Mouse (Mus musculus) heart, embryonic 16.5 days (tissue): ENCODE measurements around the gene Otub1. TPM values are rescaled to one million over a fixed set of nuclear protein-coding genes. Genes with fewer than 3 reads are reported as not detected.

Experiments
- ATAC-seq: fragments of 200-750 bp; cut with Nextera tagmentation; replicated peaks from 2 replicates; pipeline ENCODE4 v1.8.0; 2017; ENCODE audit warnings: moderate number of reproducible peaks; ENCODE audit not compliant: insufficient read depth, low FRiP score; ENCODE audit errors: extremely low read depth
- H3K27ac ChIP-seq: fragments of 300-500 bp; sonication (generic); 2 replicates; pipeline ENCODE4 v1.5.1; 2014; ENCODE audit warnings: mild to moderate bottlenecking, low read length, control low read depth, moderate library complexity
- H3K27me3 ChIP-seq: fragments of 300-500 bp; sonication (generic); 2 replicates; pipeline ENCODE4 v1.6.1; 2014; ENCODE audit warnings: low read length, mixed read lengths; ENCODE audit not compliant: control insufficient read depth, insufficient read depth
- H3K36me3 ChIP-seq: fragments of 300-500 bp; sonication (generic); 2 replicates; pipeline ENCODE4 v1.6.1; 2014; ENCODE audit not compliant: control insufficient read depth, insufficient read depth
- H3K4me1 ChIP-seq: fragments of 300-500 bp; sonication (generic); 2 replicates; pipeline ENCODE4 v1.6.1; 2014; ENCODE audit warnings: low read length, mixed read lengths; ENCODE audit not compliant: control insufficient read depth, insufficient read depth
- H3K4me2 ChIP-seq: fragments of 300-500 bp; sonication (generic); 2 replicates; pipeline ENCODE4 v1.6.1; 2014; ENCODE audit warnings: low read depth, mild to moderate bottlenecking, control low read depth, low read length
- H3K4me3 ChIP-seq: fragments of 300-500 bp; sonication (generic); 2 replicates; pipeline ENCODE4 v1.5.1; 2014; ENCODE audit warnings: mild to moderate bottlenecking, control low read depth, low read length
- H3K9ac ChIP-seq: fragments of 300-500 bp; sonication (generic); 2 replicates; pipeline ENCODE4 v1.6.1; 2014; ENCODE audit warnings: low read length, control low read depth
- H3K9me3 ChIP-seq: fragments of 300-500 bp; sonication (generic); replicated peaks from 2 replicates; pipeline ENCODE4 v1.6.1; 2016; ENCODE audit warnings: low read length; ENCODE audit not compliant: control insufficient read depth
- WGBS: fragments of 180-500 bp; shearing (Covaris S2); extraction: QIAGEN DNeasy Blood & Tissue Kit; methylation state at CpG from one replicate; pipeline ENCODE4 v1.1.7; 2014; 5-methylcytosine and 5-hydroxymethylcytosine counted together
- polyA plus RNA-seq: library from polyadenylated mRNA; unstranded; fragments of >200 nt; fragmentation: Nextera tagmentation; extraction: Ambion mirVana; gene quantifications from 2 replicates; pipeline ENCODE4 v1.2.1, GENCODE M21; 2015

Otub1 gene
- polyA plus RNA-seq, 1 experiment from 2014 or later: 140 TPM

- Histone ChIP-seq H3K27ac (no peak overlapping the region), H3K27me3 (peaks cover 17% of the 10 kb centered on the region), H3K9me3 (no peaks in the 10 kb centered on the region), H3K4me3 (no peak overlapping the region), H3K4me2 (no peak overlapping the region), H3K9ac (no peak overlapping the region), H3K4me1 (peaks cover 22% of the 10 kb centered on the region), H3K36me3 (no peaks in the 10 kb centered on the region)
- ATAC-seq: no peak
- WGBS: 15% methylated on average over 8 of the region's 8 CpGs
Observed at GRCm38 (mm10) chr19:7171447-7171846, 34.7 kb downstream of the Otub1 start.

GRCm38 (mm10) chr19:7170916-7171315 is 35.2 kb downstream of the Otub1 start:
- 77% methylated on average over 6 of the region's 6 CpGs for WGBS
- no peak overlapping the region for H3K4me3 ChIP-seq
- no peaks in the 10 kb centered on the region for H3K9me3 ChIP-seq
- no peak overlapping the region for H3K9ac ChIP-seq
- no peak for ATAC-seq
- H3K4me2 ChIP-seq: no peak overlapping the region
- peaks cover 21% of the 10 kb centered on the region for H3K27me3 ChIP-seq
- H3K27ac ChIP-seq: no peak overlapping the region
- H3K36me3 ChIP-seq: no peaks in the 10 kb centered on the region
- peaks cover 21% of the 10 kb centered on the region for H3K4me1 ChIP-seq

GRCm38 (mm10) chr19:7168423-7168822 is 37.7 kb downstream of the Otub1 start:
- Histone ChIP-seq H3K4me1 (peaks cover 28% of the 10 kb centered on the region), H3K4me2 (no peak overlapping the region), H3K27me3 (peaks cover 31% of the 10 kb centered on the region), H3K9me3 (no peaks in the 10 kb centered on the region), H3K27ac (no peak overlapping the region), H3K9ac (no peak overlapping the region), H3K4me3 (no peak overlapping the region), H3K36me3 (no peaks in the 10 kb centered on the region)
- whole genome bisulfite sequencing: 46% methylated on average over 2 of the region's 2 CpGs
- no peak for ATAC-seq

GRCm38 (mm10) chr19:7166767-7167166 is 39.3 kb downstream of the Otub1 start:
- no peak for ATAC-seq
- Histone ChIP-seq H3K4me3 (no peak overlapping the region), H3K9me3 (no peaks in the 10 kb centered on the region), H3K27me3 (peaks cover 31% of the 10 kb centered on the region), H3K4me2 (no peak overlapping the region), H3K4me1 (peaks cover 19% of the 10 kb centered on the region), H3K9ac (no peak overlapping the region), H3K36me3 (no peaks in the 10 kb centered on the region), H3K27ac (no peak overlapping the region)
- 26% methylated on average over 6 of the region's 6 CpGs for WGBS

GRCm38 (mm10) chr19:7166200-7166711 is 39.9 kb downstream of the Otub1 start:
- 3% methylated on average over 13 of the region's 15 CpGs for WGBS

GRCm38 (mm10) chr19:7165509-7166199 is 40.5 kb downstream of the Otub1 start:
- Histone ChIP-seq H3K36me3 (no peaks in the 10 kb centered on the region), H3K4me3 (peak overlapping the region; percentile 71), H3K9me3 (no peaks in the 10 kb centered on the region), H3K9ac (peak overlapping the region; percentile 74), H3K4me1 (peaks cover 13% of the 10 kb centered on the region), H3K27me3 (peaks cover 31% of the 10 kb centered on the region), H3K4me2 (peak overlapping the region; percentile 100), H3K27ac (no peak overlapping the region)
- peak; percentile 9; the same call in 1 of the 2 replicates for ATAC-seq
- WGBS: 2% methylated on average over 64 of the region's 105 CpGs

More at GRCm38 (mm10) chr19:7166200-7166711, 39.9 kb downstream of the Otub1 start:
- Histone ChIP-seq H3K27me3 (peaks cover 31% of the 10 kb centered on the region), H3K36me3 (no peaks in the 10 kb centered on the region), H3K4me2 (peak overlapping the region; percentile 100), H3K27ac (no peak overlapping the region), H3K9ac (peak overlapping the region; percentile 74), H3K4me3 (peak overlapping the region; percentile 71), H3K9me3 (no peaks in the 10 kb centered on the region), H3K4me1 (peaks cover 15% of the 10 kb centered on the region)
- no peak for ATAC-seq

GRCm38 (mm10) chr19:7164820-7165323 is 41.2 kb downstream of the Otub1 start:
- no peak overlapping the region for H3K27ac ChIP-seq
- H3K4me3 ChIP-seq: peak overlapping the region; percentile 71
- no peaks in the 10 kb centered on the region for H3K9me3 ChIP-seq
- peaks cover 21% of the 10 kb centered on the region for H3K4me1 ChIP-seq
- H3K36me3 ChIP-seq: no peaks in the 10 kb centered on the region
- 2% methylated on average over 35 of the region's 35 CpGs for WGBS
- H3K9ac ChIP-seq: peak overlapping the region; percentile 74
- peak overlapping the region; percentile 100 for H3K4me2 ChIP-seq
- ATAC-seq: peak; percentile 10; the same call in 1 of the 2 replicates
- peaks cover 31% of the 10 kb centered on the region for H3K27me3 ChIP-seq

- H3K27ac ChIP-seq: no peak overlapping the region
- H3K4me1 ChIP-seq: peaks cover 22% of the 10 kb centered on the region
- H3K4me3 ChIP-seq: no peak overlapping the region
- no peaks in the 10 kb centered on the region for H3K9me3 ChIP-seq
- peak overlapping the region; percentile 100 for H3K4me2 ChIP-seq
- peaks cover 31% of the 10 kb centered on the region for H3K27me3 ChIP-seq
- WGBS: 22% methylated on average over 6 of the region's 6 CpGs
- H3K9ac ChIP-seq: no peak overlapping the region; the same call in 1 of the 2 replicates
- no peak for ATAC-seq
- no peaks in the 10 kb centered on the region for H3K36me3 ChIP-seq
Observed at GRCm38 (mm10) chr19:7164238-7164637, 41.9 kb downstream of the Otub1 start.

GRCm38 (mm10) chr19:7161064-7161463 is 45.1 kb downstream of the Otub1 start:
- Histone ChIP-seq H3K4me1 (peaks cover 28% of the 10 kb centered on the region), H3K4me2 (no peak overlapping the region), H3K27ac (no peak overlapping the region), H3K9ac (no peak overlapping the region), H3K4me3 (no peak overlapping the region), H3K9me3 (no peaks in the 10 kb centered on the region), H3K27me3 (peaks cover 10% of the 10 kb centered on the region), H3K36me3 (no peaks in the 10 kb centered on the region)
- WGBS: 61% methylated on average over 3 of the region's 3 CpGs
- ATAC-seq: no peak
